Mouse (Mus musculus) WW6 (cell line): ENCODE data around the gene Cd200r4.
"Not testable (repeated sequence)": the region's sequence is repeated elsewhere in the genome, so short reads cannot be mapped to it uniquely, and the experiment has no call there.

Experiments
- DNase-seq: peaks from one replicate; pipeline ENCODE4 v3.0.0-alpha.2; 2013; ENCODE audit warnings: low read depth, low spot score

The Cd200r4 gene

GRCm38 (mm10) chr16:44811544-44811943 lies at the start of gene Cd200r4:
TSS of gene Cd200r4 (plus strand) at chr16:44811733.
- DNase-seq, result no peak

GRCm38 (mm10) chr16:44761811-44762210 lies 49.7 kb upstream of the Cd200r4 start:
- no peak for DNase-seq

- no peak for DNase-seq
Observed at GRCm38 (mm10) chr16:44765555-44766319, 45.8 kb upstream of the Cd200r4 start, which contains the start of gene Cd200r1. TSS of gene Cd200r1 (plus strand) at chr16:44765736.

GRCm38 (mm10) chr16:44766320-44766892 lies 45.1 kb upstream of the Cd200r4 start:
- no peak for DNase-seq

- DNase-seq, result no peak
Observed at GRCm38 (mm10) chr16:44767506-44767905, 44.0 kb upstream of the Cd200r4 start.

- DNase-seq, result no peak
Observed at GRCm38 (mm10) chr16:44767967-44768366, 43.6 kb upstream of the Cd200r4 start.

- no peak for DNase-seq
Observed at GRCm38 (mm10) chr16:44772577-44772976, 39.0 kb upstream of the Cd200r4 start.

- DNase-seq, result no peak
Observed at GRCm38 (mm10) chr16:44773673-44774072, 37.9 kb upstream of the Cd200r4 start.

- DNase-seq, result no peak
Observed at GRCm38 (mm10) chr16:44774201-44774600, 37.3 kb upstream of the Cd200r4 start.

- no peak for DNase-seq
Observed at GRCm38 (mm10) chr16:44778538-44779147, 32.9 kb upstream of the Cd200r4 start.

- no peak for DNase-seq
Observed at GRCm38 (mm10) chr16:44779494-44779893, 32.0 kb upstream of the Cd200r4 start.

- DNase-seq, result no peak
Observed at GRCm38 (mm10) chr16:44780751-44781150, 30.8 kb upstream of the Cd200r4 start.

GRCm38 (mm10) chr16:44786934-44787333 lies 24.6 kb upstream of the Cd200r4 start:
- DNase-seq, result no peak

GRCm38 (mm10) chr16:44794416-44794815 lies 17.1 kb upstream of the Cd200r4 start:
- no peak for DNase-seq

GRCm38 (mm10) chr16:44805976-44806375 lies 5.6 kb upstream of the Cd200r4 start:
- DNase-seq, result no peak

GRCm38 (mm10) chr16:44810223-44810622 lies 1.3 kb upstream of the Cd200r4 start:
- DNase-seq, result not testable (repeated sequence)

- DNase-seq, result no peak
Observed at GRCm38 (mm10) chr16:44812468-44813065, 1.0 kb downstream of the Cd200r4 start.

GRCm38 (mm10) chr16:44818010-44818409 lies 6.5 kb downstream of the Cd200r4 start:
- DNase-seq, result no peak

GRCm38 (mm10) chr16:44820545-44820944 lies 9.0 kb downstream of the Cd200r4 start:
- no peak for DNase-seq

GRCm38 (mm10) chr16:44832286-44832685 lies 20.8 kb downstream of the Cd200r4 start:
- DNase-seq, result no peak

GRCm38 (mm10) chr16:44833189-44833588 lies 21.7 kb downstream of the Cd200r4 start:
- DNase-seq, result not testable (repeated sequence)

GRCm38 (mm10) chr16:44866797-44867196 lies 55.3 kb downstream of the Cd200r4 start, which contains the start of gene Cd200r2:
TSS of gene Cd200r2 (plus strand) at chr16:44867097.
- no peak for DNase-seq
